Mouse (Mus musculus) heart, embryonic 16.5 days (tissue): Measurements from ENCODE around the gene Foxo3. TPM values are rescaled to one million over a fixed set of nuclear protein-coding genes. Genes with fewer than 3 reads are reported as not detected.

Source experiments
- ATAC-seq: fragments of 200-750 bp; cut with Nextera tagmentation; replicated peaks from 2 replicates; pipeline ENCODE4 v1.8.0; 2017; ENCODE audit warnings: moderate number of reproducible peaks; ENCODE audit not compliant: insufficient read depth, low FRiP score; ENCODE audit errors: extremely low read depth
- H3K27ac ChIP-seq: fragments of 300-500 bp; sonication (generic); 2 replicates; pipeline ENCODE4 v1.5.1; 2014; ENCODE audit warnings: mild to moderate bottlenecking, low read length, control low read depth, moderate library complexity
- H3K27me3 ChIP-seq: fragments of 300-500 bp; sonication (generic); 2 replicates; pipeline ENCODE4 v1.6.1; 2014; ENCODE audit warnings: low read length, mixed read lengths; ENCODE audit not compliant: control insufficient read depth, insufficient read depth
- H3K36me3 ChIP-seq: fragments of 300-500 bp; sonication (generic); 2 replicates; pipeline ENCODE4 v1.6.1; 2014; ENCODE audit not compliant: control insufficient read depth, insufficient read depth
- H3K4me1 ChIP-seq: fragments of 300-500 bp; sonication (generic); 2 replicates; pipeline ENCODE4 v1.6.1; 2014; ENCODE audit warnings: low read length, mixed read lengths; ENCODE audit not compliant: control insufficient read depth, insufficient read depth
- H3K4me2 ChIP-seq: fragments of 300-500 bp; sonication (generic); 2 replicates; pipeline ENCODE4 v1.6.1; 2014; ENCODE audit warnings: low read depth, mild to moderate bottlenecking, control low read depth, low read length
- H3K4me3 ChIP-seq: fragments of 300-500 bp; sonication (generic); 2 replicates; pipeline ENCODE4 v1.5.1; 2014; ENCODE audit warnings: mild to moderate bottlenecking, control low read depth, low read length
- H3K9ac ChIP-seq: fragments of 300-500 bp; sonication (generic); 2 replicates; pipeline ENCODE4 v1.6.1; 2014; ENCODE audit warnings: low read length, control low read depth
- H3K9me3 ChIP-seq: fragments of 300-500 bp; sonication (generic); replicated peaks from 2 replicates; pipeline ENCODE4 v1.6.1; 2016; ENCODE audit warnings: low read length; ENCODE audit not compliant: control insufficient read depth
- WGBS: fragments of 180-500 bp; shearing (Covaris S2); extraction: QIAGEN DNeasy Blood & Tissue Kit; methylation state at CpG from one replicate; pipeline ENCODE4 v1.1.7; 2014; 5-methylcytosine and 5-hydroxymethylcytosine counted together
- polyA plus RNA-seq: library from polyadenylated mRNA; unstranded; fragments of >200 nt; fragmentation: Nextera tagmentation; extraction: Ambion mirVana; gene quantifications from 2 replicates; pipeline ENCODE4 v1.2.1, GENCODE M21; 2015

Gene Foxo3
- polyA plus RNA-seq, 1 experiment from 2014 or later: 5.5 TPM

DNA sequence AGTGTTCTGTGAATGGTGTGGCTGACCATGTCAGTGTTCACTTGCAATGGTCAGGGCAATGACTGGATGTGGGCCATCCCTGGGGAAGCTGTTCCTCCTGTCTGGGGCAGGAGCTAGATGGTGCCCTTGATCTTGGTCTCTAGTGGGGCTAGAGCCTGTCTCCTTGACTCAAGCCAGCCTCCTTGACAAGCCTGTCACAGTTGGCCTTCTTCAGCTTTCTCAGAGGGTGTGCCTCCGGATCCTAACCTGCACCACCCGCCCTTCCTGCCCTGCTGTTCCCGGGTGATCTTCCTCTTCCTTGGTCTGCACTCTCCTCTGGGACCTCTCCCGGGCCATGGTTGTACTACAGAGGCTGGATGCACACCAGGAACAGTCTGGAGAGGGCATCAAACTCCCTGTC lies 24.2 kb upstream of the Foxo3 start:
- Histone ChIP-seq H3K27me3 (no peaks in the 10 kb centered on the region), H3K4me1 (no peaks in the 10 kb centered on the region), H3K9me3 (peaks cover 4% of the 10 kb centered on the region; the same call in 1 of the 2 replicates), H3K4me2 (no peak overlapping the region), H3K36me3 (no peaks in the 10 kb centered on the region), H3K4me3 (no peak overlapping the region), H3K9ac (no peak overlapping the region), H3K27ac (no peak overlapping the region)
- 49% methylated on average over 4 of the region's 4 CpGs for WGBS
- no peak for ATAC-seq

DNA sequence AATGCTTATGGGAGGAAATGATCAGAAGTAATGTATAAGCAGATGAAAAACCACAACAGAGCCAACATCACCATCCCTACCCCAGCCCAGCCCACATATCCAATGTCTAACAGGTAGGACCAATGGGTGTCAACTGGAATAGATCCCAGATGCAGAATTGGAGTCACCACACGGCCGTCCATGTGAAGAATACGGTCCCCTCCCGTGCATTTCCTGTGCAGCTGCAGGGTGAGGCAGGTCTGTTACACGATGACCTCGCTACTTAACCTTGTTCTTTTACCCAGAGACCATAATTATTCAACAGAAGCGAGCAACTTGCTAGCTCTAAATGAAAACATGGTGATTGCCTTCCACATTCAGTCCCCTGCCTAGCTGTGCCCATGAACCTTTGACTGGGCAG lies 23.4 kb upstream of the Foxo3 start:
- H3K27me3 ChIP-seq: no peaks in the 10 kb centered on the region
- no peaks in the 10 kb centered on the region for H3K4me1 ChIP-seq
- H3K9ac ChIP-seq: no peak overlapping the region
- H3K9me3 ChIP-seq: peaks cover 4% of the 10 kb centered on the region; the same call in 1 of the 2 replicates
- H3K36me3 ChIP-seq: no peaks in the 10 kb centered on the region
- no peak overlapping the region for H3K4me3 ChIP-seq
- no peak overlapping the region for H3K27ac ChIP-seq
- WGBS: 55% methylated on average over 7 of the region's 7 CpGs
- no peak overlapping the region for H3K4me2 ChIP-seq
- no peak for ATAC-seq

DNA sequence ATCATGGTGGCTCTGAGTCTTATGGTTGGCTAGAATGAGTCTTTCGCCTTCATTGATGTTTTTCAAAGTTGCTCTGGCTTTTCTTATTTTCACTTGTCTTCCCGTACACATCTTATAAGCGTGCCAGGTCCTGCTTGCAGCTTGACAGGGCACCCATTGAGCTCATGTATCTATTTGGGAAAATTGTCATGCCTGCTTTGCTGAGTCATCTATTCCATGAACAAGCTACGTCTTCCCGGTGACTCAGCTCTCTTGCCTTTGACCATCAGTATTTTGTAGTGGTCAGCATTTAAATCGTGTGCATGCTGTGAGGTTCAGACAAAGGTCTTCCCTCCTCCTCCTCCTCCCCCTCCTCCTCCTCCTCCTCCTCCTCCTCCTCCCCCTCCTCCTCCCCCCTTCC lies 22.9 kb upstream of the Foxo3 start:
- Histone ChIP-seq H3K9me3 (peaks cover 4% of the 10 kb centered on the region; the same call in 1 of the 2 replicates), H3K36me3 (no peaks in the 10 kb centered on the region), H3K27me3 (no peaks in the 10 kb centered on the region), H3K4me1 (peaks cover 2% of the 10 kb centered on the region), H3K4me3 (no peak overlapping the region), H3K9ac (no peak overlapping the region), H3K27ac (no peak overlapping the region), H3K4me2 (no peak overlapping the region)
- WGBS: 79% methylated on average over 6 of the region's 6 CpGs
- ATAC-seq: no peak

DNA sequence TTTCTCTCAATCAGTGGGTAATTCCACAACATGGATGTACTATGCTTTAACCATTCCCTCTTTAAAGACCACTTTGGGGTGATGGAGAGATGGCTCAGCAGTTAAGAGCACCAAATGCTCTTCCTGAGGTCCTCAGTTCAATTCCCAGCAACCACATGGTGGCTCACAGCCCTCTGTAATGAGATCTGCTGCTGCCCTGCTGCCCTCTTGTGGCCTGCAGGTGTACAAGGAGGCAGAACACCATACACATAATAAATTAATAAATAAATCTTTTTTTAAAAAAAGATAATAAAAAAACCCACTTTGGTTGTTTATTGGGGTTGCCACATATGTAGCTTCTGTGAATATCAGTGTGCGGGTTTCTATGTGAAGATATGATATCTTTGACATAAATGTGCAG lies 21.4 kb upstream of the Foxo3 start:
- Histone ChIP-seq H3K36me3 (no peaks in the 10 kb centered on the region), H3K4me2 (no peak overlapping the region), H3K4me3 (no peak overlapping the region), H3K27me3 (no peaks in the 10 kb centered on the region), H3K4me1 (peaks cover 9% of the 10 kb centered on the region), H3K27ac (no peak overlapping the region), H3K9ac (no peak overlapping the region), H3K9me3 (peaks cover 4% of the 10 kb centered on the region; the same call in 1 of the 2 replicates)
- WGBS: 90% methylated on average over 1 of the region's 1 CpGs
- ATAC-seq: no peak

DNA sequence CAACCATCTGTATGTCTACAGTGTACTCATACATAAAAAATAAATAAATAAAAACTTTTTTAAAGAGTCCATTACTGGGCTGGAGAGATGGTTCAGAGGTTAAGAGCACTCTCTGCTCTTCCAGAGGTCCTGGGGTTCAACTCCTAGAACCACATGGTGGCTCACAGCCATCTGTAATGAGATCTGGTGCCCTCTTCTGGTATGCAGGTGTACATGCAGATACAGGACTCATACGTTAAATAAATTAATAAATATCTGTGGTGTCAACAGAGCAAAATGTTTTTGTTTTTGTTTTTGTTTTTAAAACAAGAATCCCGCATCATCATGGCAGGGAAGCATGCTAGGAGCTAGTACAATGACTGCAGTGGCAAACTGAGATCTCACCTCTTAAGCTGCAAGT lies 20.6 kb upstream of the Foxo3 start:
- H3K9me3 ChIP-seq: peaks cover 4% of the 10 kb centered on the region; the same call in 1 of the 2 replicates
- no peak overlapping the region for H3K4me2 ChIP-seq
- no peak overlapping the region for H3K27ac ChIP-seq
- no peak for ATAC-seq
- peaks cover 9% of the 10 kb centered on the region for H3K4me1 ChIP-seq
- no peak overlapping the region for H3K9ac ChIP-seq
- H3K36me3 ChIP-seq: no peaks in the 10 kb centered on the region
- no peaks in the 10 kb centered on the region for H3K27me3 ChIP-seq
- no peak overlapping the region for H3K4me3 ChIP-seq
- WGBS: 81% methylated on average over 2 of the region's 2 CpGs

DNA sequence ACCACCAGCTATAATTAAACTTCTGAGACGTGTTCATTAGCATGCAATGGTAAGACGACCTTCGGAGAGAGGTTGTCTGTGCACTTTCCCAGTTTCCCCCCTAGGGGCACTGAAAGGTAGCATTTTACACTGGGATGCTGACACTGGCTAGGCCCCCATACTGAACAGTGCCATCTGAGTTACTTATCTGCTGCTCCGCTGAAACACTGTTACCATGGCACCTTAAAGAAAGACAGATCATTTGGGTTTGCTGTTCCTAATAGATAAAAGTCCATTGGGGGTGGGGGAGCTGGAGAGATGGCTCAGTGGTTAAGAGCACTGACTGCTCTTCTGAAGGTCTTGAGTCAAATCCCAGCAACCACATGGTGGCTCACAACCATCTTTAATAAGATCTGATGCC lies 20.0 kb upstream of the Foxo3 start:
- no peak overlapping the region for H3K4me2 ChIP-seq
- H3K4me1 ChIP-seq: peaks cover 9% of the 10 kb centered on the region
- H3K36me3 ChIP-seq: no peaks in the 10 kb centered on the region
- H3K9ac ChIP-seq: no peak overlapping the region
- no peak for ATAC-seq
- no peak overlapping the region for H3K27ac ChIP-seq
- 54% methylated on average over 4 of the region's 4 CpGs for WGBS
- H3K9me3 ChIP-seq: peaks cover 4% of the 10 kb centered on the region; the same call in 1 of the 2 replicates
- no peaks in the 10 kb centered on the region for H3K27me3 ChIP-seq
- no peak overlapping the region for H3K4me3 ChIP-seq

DNA sequence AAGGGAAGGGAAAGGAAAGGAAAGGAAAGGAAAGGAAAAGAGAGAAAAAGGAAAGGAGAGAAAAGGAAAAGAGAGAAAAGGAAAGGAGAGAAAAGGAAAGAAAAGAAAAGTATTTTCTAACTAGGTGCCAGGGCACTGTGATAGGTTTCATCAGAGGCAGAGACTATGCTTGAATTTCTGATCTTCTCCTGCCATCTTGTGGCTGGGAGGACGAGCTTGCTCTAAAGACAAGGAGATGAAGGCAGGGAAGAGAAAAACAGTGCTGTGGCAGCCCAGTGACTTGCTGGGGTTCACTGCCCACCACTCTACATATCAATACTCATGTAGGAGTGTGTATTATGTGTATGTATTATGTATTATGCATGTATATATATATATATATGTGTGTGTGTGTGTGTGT lies 18.5 kb upstream of the Foxo3 start:
- no peak for ATAC-seq
- Histone ChIP-seq H3K4me2 (no peak overlapping the region), H3K36me3 (no peaks in the 10 kb centered on the region), H3K9me3 (peaks cover 4% of the 10 kb centered on the region; the same call in 1 of the 2 replicates), H3K9ac (no peak overlapping the region), H3K4me1 (peaks cover 9% of the 10 kb centered on the region), H3K27me3 (no peaks in the 10 kb centered on the region), H3K27ac (no peak overlapping the region), H3K4me3 (no peak overlapping the region)
- 7% methylated on average over 1 of the region's 1 CpGs for WGBS

DNA sequence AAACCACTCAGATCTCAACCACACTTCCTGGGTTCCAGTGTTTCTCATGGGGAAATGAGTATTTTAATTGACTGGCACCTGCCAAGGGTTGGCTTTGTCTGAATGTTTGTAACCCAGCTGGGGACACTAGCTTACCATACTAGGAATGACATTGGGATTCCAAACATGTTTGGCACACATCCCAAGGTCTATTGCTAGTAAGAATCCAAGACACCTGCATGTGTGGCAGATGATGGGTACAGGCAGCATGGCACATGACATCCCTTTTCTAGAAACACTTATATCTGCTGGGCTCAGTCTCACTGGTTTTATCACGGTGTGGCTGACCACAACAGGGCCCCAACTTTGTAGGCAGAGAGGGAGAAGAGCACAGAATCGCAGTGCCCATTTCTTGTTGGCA lies 17.8 kb upstream of the Foxo3 start:
- Histone ChIP-seq H3K27ac (no peak overlapping the region), H3K27me3 (no peaks in the 10 kb centered on the region), H3K4me3 (no peak overlapping the region), H3K9ac (no peak overlapping the region), H3K9me3 (peaks cover 4% of the 10 kb centered on the region; the same call in 1 of the 2 replicates), H3K4me2 (no peak overlapping the region), H3K36me3 (no peaks in the 10 kb centered on the region), H3K4me1 (peaks cover 9% of the 10 kb centered on the region)
- no peak for ATAC-seq
- 57% methylated on average over 2 of the region's 2 CpGs for WGBS

DNA sequence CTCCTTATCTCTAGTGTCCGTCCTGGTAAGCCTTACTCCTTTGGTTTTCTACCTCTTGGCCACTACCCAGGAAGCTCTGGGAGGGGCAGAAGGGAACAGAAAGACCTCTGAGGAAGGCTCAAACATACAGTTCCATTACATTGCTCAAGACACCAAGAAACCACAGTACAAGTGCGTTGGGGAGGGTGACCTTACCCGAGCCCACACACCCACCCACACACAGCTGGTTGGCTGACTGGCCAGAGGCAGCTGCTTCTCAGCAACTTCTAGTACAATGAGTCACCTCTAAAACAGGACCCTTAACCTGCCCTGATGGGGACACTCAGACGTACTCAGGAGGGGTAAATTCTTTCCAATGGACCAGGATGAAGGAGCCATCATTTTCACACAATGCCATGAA lies 17.3 kb upstream of the Foxo3 start:
- no peaks in the 10 kb centered on the region for H3K36me3 ChIP-seq
- H3K4me1 ChIP-seq: peaks cover 9% of the 10 kb centered on the region
- H3K9me3 ChIP-seq: peaks cover 4% of the 10 kb centered on the region; the same call in 1 of the 2 replicates
- 42% methylated on average over 4 of the region's 4 CpGs for WGBS
- H3K27ac ChIP-seq: no peak overlapping the region
- H3K9ac ChIP-seq: no peak overlapping the region
- no peak for ATAC-seq
- no peak overlapping the region for H3K4me2 ChIP-seq
- no peaks in the 10 kb centered on the region for H3K27me3 ChIP-seq
- H3K4me3 ChIP-seq: no peak overlapping the region
